Mouse (Mus musculus): ENCODE measurements at regions not wholly inside any gene's neighbourhood (a gene's known extent, or its start where the extent isn't known, plus 50 kb on each side); places are given as distances from the start of the nearest gene placed in this dataset.

DNA sequence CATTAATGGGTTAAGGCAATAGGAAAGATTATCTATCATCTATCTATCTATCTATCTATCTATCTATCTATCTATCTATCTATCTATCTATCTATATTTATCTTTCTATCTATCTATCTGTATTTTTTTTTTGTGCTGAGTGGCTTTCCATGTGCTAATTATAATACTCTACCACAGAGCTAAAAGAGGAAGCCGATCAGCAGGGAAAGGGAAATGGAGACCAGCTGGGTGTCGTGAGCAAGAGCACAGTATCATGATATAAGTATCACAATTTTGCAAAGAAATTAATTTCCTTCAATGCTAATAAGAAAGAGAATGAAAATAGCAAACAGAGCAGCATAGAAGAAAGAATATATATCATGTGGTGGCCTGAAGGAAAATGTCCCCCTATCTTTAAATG, 69.6 kb downstream of the Cldn1 start:
- no peak for DNase-seq (ENCODE audit: low spot score)

GRCm38 (mm10) chr16:26291692-26292091, 79.9 kb downstream of the Cldn1 start:
- no peak for DNase-seq (ENCODE audit: low spot score)

DNA sequence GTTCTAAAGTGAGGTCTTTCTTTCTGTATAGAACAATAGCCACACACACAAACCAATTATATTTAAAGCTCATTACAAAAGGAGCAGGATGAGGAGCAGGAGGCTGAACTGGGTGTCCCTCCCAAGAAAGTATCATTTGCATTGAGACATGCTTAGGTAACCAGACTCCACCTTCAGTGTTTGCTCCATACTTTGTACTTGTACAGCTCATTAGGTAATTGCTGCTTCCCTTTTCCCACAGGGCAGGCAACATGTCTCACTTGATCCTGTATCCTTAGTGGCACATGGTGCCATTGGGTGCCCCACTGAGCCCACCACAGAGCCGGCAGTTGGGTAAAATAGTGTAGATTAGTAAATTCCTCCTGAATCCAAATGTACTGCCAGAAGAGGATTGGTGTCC, 86.0 kb downstream of the Cldn1 start:
- DNase-seq (ENCODE audit: low spot score) = no peak

- DNase-seq (ENCODE audit: low spot score) = no peak
Measured at GRCm38 (mm10) chr16:26284713-26285112, 86.9 kb downstream of the Cldn1 start.

GRCm38 (mm10) chr16:26282418-26282817, 89.2 kb downstream of the Cldn1 start:
- no peak for DNase-seq (ENCODE audit: low spot score)

DNA sequence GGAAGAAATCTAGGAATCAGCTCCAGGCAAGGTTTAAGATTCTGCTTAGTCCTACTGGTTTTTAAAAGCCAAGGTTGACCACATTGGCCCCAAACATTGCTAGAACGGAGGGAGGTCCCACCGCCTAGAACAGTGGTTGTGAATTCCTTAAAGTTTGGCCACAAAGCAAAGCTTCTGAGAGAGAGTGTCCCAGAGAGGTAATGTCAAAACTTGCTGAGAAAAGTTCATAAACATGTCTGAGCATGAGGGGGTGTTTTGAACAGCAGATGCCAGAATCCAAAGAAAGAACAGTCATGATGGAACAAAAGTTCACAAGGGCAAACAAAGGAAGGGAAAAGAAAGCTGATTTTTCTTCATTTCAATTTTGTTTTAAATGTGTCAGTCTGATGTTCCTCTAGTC, 90.1 kb downstream of the Cldn1 start:
- DNase-seq (ENCODE audit: low spot score) = no peak

- no peak for DNase-seq (ENCODE audit: low spot score)
Measured at GRCm38 (mm10) chr16:26276789-26277188, 94.9 kb downstream of the Cldn1 start.

GRCm38 (mm10) chr16:26252824-26253223, 118.8 kb downstream of the Cldn1 start:
- no peak for DNase-seq (ENCODE audit: low spot score)

DNA sequence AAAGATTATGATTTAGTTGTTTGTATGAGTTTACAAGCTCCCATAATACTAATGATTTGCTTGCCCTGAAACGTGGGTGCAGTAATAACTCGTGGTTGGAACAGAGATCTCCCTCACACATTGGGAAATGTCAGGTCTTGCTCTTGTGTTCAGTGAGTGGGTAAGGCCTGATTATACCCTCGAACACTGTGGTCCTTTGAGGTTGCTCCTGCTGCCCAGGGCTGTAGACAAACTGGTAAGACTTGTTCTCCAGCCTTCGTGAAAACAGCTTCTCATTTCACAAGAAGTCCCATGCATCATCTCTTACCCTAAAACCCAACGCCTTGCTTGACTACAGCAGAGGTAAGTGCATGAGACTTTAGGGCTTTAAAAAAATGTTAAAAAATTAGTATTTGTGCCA, 119.9 kb downstream of the Cldn1 start:
- DNase-seq (ENCODE audit: low spot score) = no peak

- DNase-seq (ENCODE audit: low spot score) = no peak
Measured at GRCm38 (mm10) chr16:26251027-26251426, 120.6 kb downstream of the Cldn1 start.

- DNase-seq (ENCODE audit: low spot score) = no peak
Measured at GRCm38 (mm10) chr16:26248939-26249338, 122.7 kb downstream of the Cldn1 start.

- no peak for DNase-seq (ENCODE audit: low spot score)
Measured at GRCm38 (mm10) chr16:26247926-26248325, 123.7 kb downstream of the Cldn1 start.

- no peak for DNase-seq (ENCODE audit: low spot score)
Measured at GRCm38 (mm10) chr16:26235239-26235638, 129.7 kb upstream of the P3h2 start.

DNA sequence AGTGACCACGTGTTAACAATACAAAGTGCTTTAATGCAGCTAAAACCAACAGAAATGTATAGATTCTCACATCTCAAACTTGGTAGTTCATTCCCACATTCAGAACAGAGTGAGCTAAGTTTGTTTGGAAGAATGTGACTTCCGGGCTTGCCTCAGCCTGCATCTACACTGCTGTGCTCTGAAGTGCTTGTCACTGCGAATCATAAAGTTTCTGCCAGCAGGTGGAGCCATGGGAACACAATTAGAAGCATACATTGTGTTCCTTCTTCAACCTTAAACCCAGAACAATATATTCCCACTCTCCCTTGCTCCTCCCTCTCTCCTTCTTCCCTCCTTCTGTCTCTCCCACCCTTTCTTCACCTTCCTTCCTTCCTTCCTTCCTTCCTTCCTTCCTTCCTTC, 128.5 kb upstream of the P3h2 start:
- peak; percentile 66 for DNase-seq (ENCODE audit: low spot score)

- no peak for DNase-seq (ENCODE audit: low spot score)
Measured at GRCm38 (mm10) chr16:26231110-26231509, 125.5 kb upstream of the P3h2 start.

DNA sequence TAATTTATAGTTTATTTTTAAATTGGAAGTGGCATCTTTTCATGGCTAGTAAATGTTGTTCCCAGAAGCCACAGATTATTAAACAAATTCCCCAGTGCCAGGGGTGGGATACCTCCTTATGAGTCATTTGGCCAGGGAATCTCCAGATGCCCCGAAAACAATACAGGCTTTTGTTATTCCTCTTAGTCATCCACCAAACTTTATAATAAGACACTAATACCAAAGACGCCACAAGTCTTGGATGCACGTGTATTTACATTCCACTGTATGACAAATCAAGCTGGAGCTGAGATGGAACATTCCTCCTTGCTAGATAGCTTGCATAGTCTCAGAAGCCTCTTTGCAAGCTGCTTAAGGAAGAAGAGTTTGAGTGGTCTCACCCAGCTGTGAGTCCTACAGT, 105.8 kb upstream of the P3h2 start:
- no peak for DNase-seq (ENCODE audit: low spot score)

DNA sequence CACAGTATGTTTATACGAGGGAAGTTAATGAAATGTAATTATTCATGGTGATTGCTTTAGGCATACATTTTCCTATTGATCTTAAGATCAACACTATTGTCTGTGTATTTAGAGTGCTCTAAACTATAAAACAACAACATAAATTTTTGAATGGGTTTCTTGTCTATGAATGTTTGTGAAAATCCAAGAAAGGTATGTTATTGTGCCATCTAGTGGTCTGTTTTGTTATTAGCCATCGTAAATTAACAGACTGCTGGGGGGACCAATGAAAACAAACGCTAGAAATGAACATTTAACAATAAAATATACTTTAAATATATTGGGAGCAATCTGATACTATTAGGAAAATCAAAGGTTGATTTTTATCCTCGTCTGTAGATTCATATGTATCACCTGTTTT, 93.5 kb upstream of the P3h2 start:
- no peak for DNase-seq (ENCODE audit: low spot score)

- no peak for DNase-seq (ENCODE audit: low spot score)
Measured at GRCm38 (mm10) chr16:26196345-26196744, 90.8 kb upstream of the P3h2 start.

- peak; percentile 36 for DNase-seq (ENCODE audit: low spot score)
Measured at GRCm38 (mm10) chr16:26185288-26186281, 80.0 kb upstream of the P3h2 start.

- DNase-seq (ENCODE audit: low spot score) = no peak
Measured at GRCm38 (mm10) chr16:26184647-26185262, 79.2 kb upstream of the P3h2 start.

DNA sequence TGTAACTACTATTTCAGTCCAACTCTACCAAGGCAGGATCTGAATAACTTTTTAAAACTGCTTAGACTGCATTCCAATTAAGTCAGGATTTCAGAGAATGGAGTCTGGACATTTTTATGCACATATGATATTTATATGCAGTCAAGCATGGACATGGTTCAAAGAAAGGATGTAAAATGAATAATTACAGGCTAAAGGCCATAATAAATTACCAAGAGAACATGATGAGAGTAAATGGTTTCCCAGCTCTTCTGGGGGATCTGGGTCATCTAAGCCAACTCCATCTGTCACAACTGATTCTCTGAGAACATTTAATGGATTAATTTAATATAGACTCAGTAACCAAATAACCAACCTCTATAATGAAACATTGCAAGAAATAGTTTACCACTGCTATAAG, 77.9 kb upstream of the P3h2 start:
- DNase-seq (ENCODE audit: low spot score) = no peak

DNA sequence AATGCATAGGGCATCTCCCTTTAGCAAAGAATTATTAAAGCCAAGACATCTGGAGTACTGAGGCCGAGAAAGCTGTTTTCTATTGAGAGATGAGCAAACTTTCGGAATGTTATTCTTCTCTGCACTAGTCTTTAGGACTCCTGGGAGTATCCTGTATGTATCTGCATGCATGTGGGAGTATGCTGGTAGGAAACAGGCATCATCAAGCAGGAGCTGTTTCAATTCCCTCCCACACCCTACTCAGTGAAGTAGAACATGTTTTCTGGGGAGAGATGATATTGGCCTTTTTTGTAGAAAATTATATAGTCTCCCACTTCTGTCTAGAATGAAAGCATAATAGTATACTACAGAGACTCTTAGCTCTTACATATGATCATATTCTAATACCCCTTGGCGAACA, 76.1 kb upstream of the P3h2 start:
- no peak for DNase-seq (ENCODE audit: low spot score)

DNA sequence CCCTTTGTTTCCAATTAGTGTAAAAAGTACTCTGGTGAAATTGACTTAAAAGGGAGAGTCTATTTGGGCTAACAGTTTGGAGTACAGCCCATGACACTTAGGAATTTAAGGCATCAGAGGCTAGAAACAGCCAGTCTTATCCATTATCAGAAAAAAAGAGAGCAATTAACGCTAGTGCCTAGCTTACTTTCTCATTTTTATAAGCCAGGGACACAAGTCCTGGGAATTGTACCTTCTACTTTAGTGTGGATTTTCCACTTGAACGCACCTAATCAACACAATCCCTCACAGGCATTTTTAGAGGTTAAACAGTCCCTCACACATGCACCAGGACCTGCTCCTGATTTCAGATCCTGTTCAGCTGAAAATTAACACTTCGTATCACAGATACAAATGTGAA, 65.9 kb upstream of the P3h2 start:
- no peak for DNase-seq (ENCODE audit: low spot score)
